Mouse (Mus musculus) kidney, adult 2 months (tissue): ENCODE measurements around the gene Dmgdh.

Experiments used
- CTCF ChIP-seq: fragments of 200-500 bp; conservative IDR thresholded peaks from 2 replicates; pipeline ENCODE4 v1.5.1; 2011; ENCODE audit warnings: low read depth, mild to moderate bottlenecking, control low read depth, low read length, moderate library complexity, mixed read lengths; ENCODE audit not compliant: insufficient read depth, insufficient read length
- POLR2A ChIP-seq: fragments of 200-500 bp; IDR thresholded peaks from one replicate; pipeline ENCODE4 v1.6.1; 2011; ENCODE audit warnings: low read depth, low read length, control low read depth

DNA sequence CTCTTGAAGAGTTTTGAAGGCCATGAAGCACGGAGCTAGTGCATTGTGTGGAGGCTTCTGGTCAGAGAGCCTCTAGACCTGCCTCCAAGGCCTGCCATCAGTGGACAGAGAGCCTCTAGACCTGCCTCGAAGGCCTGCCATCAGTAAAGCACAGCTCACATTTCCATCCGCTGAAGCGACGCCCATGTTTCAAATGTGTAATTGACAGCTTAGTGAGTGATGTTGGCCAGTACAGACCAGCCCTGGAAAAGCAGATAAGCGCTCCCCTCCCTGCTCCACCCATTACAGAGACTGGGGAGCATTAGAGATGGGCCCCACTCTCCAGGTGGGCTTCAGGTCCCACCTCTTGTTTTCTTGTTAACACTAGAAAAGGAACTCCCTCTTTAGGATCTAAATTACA lies 83.3 kb downstream of the Dmgdh start:
- no peak for TF ChIP-seq CTCF
- TF ChIP-seq POLR2A = no peak
